In genomic region chr8:114971378-114971777, GRCm38 (mm10) we compare ENCODE assay signal across 8 mouse cellular contexts.
DNase-seq lines count a peak whose midpoint lies in the region; ATAC-seq and TF ChIP-seq lines count a peak whose summit lies in the region.

No protein-coding gene starts in this region.

- H3K4me1 ChIP-seq in neural tube, embryonic 15.5 days = peaks cover 7% of the 10 kb centered on the region
- peaks cover 3% of the 10 kb centered on the region; the same call in 1 of the 2 replicates for H3K4me1 ChIP-seq in cortical plate, adult 2 months (ENCODE audit: control insufficient read depth, insufficient read depth, low read length)
- H3K4me1 ChIP-seq in midbrain, postnatal 0 days (ENCODE audit: insufficient read depth, low read length) = no peaks in the 10 kb centered on the region

- no peak overlapping the region for H3K4me2 ChIP-seq in neural tube, embryonic 15.5 days
- no peak overlapping the region for H3K4me2 ChIP-seq in midbrain, postnatal 0 days (ENCODE audit: low read depth, low read length, poor library complexity, severe bottlenecking)

- 39% methylated on average over 8 of the region's 8 CpGs for WGBS in neural tube, embryonic 15.5 days
- 47% methylated on average over 8 of the region's 8 CpGs for WGBS in midbrain, postnatal 0 days

- TF ChIP-seq CTCF in cortical plate, adult 2 months (IDR thresholded peaks at IDR 0.05; ENCODE audit: extremely low read depth, insufficient read depth, low read length) = peak; percentile 87
- TF ChIP-seq CTCF in midbrain, postnatal 0 days (IDR thresholded peaks at IDR 0.05) = peak; percentile 73

- H3K36me3 ChIP-seq in neural tube, embryonic 15.5 days = no peaks in the 10 kb centered on the region
- H3K36me3 ChIP-seq in midbrain, postnatal 0 days (ENCODE audit: insufficient read depth, low read length) = no peaks in the 10 kb centered on the region
- H3K36me3 ChIP-seq in splenic B cell, adult 2 months (ENCODE audit: control insufficient read depth, insufficient read depth, low read length, poor library complexity, severe bottlenecking) = no peaks in the 10 kb centered on the region

- peak; percentile 70 for DNase-seq in neural tube, embryonic 10.5 days (ENCODE audit: extremely low spot score, low spot score)
- peak; percentile 58 to 68 for DNase-seq in gastrocnemius, postnatal 36 days
- DNase-seq in kidney, adult 11 months = peak; percentile 48
- peak; percentile 54 to 74 for DNase-seq in left cerebral cortex, postnatal 14 days (ENCODE audit: low spot score in 2 of 2)
- peak; percentile 65 for DNase-seq in midbrain, postnatal 0 days (ENCODE audit: low spot score)
- peak; percentile 88 for DNase-seq in splenic B cell, adult 2 months (ENCODE audit: low read depth, low spot score)

- no peak overlapping the region for H3K27ac ChIP-seq in neural tube, embryonic 15.5 days (replicated peaks)
- no peak overlapping the region for H3K27ac ChIP-seq in cortical plate, adult 2 months (ENCODE audit: insufficient read depth, low read length)
- no peak overlapping the region for H3K27ac ChIP-seq in midbrain, postnatal 0 days (ENCODE audit: low read depth, low read length)

- no peak for ATAC-seq in neural tube, embryonic 15.5 days (ENCODE audit: low FRiP score)
- no peak for ATAC-seq in midbrain, postnatal 0 days (ENCODE audit: low FRiP score)

- H3K9me3 ChIP-seq in neural tube, embryonic 15.5 days (replicated peaks) = no peaks in the 10 kb centered on the region
- no peaks in the 10 kb centered on the region for H3K9me3 ChIP-seq in midbrain, postnatal 0 days (ENCODE audit: low read length)

- 0 out of 2 replicates have a peak, but pooled peaks cover 9% of the 10 kb centered on the region for H3K27me3 ChIP-seq in neural tube, embryonic 15.5 days (replicated peaks)
- no peaks in the 10 kb centered on the region for H3K27me3 ChIP-seq in midbrain, postnatal 0 days (ENCODE audit: insufficient read depth, low read length)
- H3K27me3 ChIP-seq in splenic B cell, adult 2 months (ENCODE audit: control insufficient read depth, insufficient read depth, low read length, poor library complexity, severe bottlenecking) = no peaks in the 10 kb centered on the region

- no peak overlapping the region for H3K4me3 ChIP-seq in neural tube, embryonic 15.5 days (replicated peaks)
- H3K4me3 ChIP-seq in cortical plate, adult 2 months (ENCODE audit: insufficient read depth, low read length) = no peak overlapping the region
- no peak overlapping the region for H3K4me3 ChIP-seq in midbrain, postnatal 0 days (ENCODE audit: low read depth, low read length)

- intact Hi-C loops in gastrocnemius, postnatal 36 days (cut with DNase I) = loop anchor here (2.0 to 10.0 kb wide), 3 partner anchors 39 to 427 kb away; no protein-coding TSS in a partner anchor
- intact Hi-C loops in left cerebral cortex, postnatal 14 days (cut with DNase I) = loop anchor here (2.0 to 10.0 kb wide), 3 partner anchors 201 to 517 kb away; no protein-coding TSS in a partner anchor

- H3K9ac ChIP-seq in neural tube, embryonic 15.5 days (replicated peaks) = no peak overlapping the region
- H3K9ac ChIP-seq in midbrain, postnatal 0 days (replicated peaks; ENCODE audit: low read length, poor library complexity, severe bottlenecking) = no peak overlapping the region

- no peak for TF ChIP-seq POLR2A in cortical plate, adult 2 months (IDR thresholded peaks at IDR 0.05; ENCODE audit: extremely low read depth, insufficient read depth, low read length)
